Mouse (Mus musculus) heart, adult 10 weeks (tissue): ENCODE results near the gene Atp6v0a1. TPM values are rescaled to one million over a fixed set of nuclear protein-coding genes. Genes with fewer than 3 reads are reported as not detected.

ENCODE experiments used
- polyA plus RNA-seq: library from polyadenylated mRNA; stranded (reverse); fragments of 350-450 nt; fragmentation: Illumina TruSeq; extraction: RNeasy Lipid Tissue Mini Kit (QIAGEN cat#74804); gene quantifications from one replicate; pipeline ENCODE4 v1.2.3, GENCODE M21; 2014; ENCODE audit warnings: low read depth, low replicate concordance

The Atp6v0a1 gene
- 72.1 TPM for polyA plus RNA-seq

DNA sequence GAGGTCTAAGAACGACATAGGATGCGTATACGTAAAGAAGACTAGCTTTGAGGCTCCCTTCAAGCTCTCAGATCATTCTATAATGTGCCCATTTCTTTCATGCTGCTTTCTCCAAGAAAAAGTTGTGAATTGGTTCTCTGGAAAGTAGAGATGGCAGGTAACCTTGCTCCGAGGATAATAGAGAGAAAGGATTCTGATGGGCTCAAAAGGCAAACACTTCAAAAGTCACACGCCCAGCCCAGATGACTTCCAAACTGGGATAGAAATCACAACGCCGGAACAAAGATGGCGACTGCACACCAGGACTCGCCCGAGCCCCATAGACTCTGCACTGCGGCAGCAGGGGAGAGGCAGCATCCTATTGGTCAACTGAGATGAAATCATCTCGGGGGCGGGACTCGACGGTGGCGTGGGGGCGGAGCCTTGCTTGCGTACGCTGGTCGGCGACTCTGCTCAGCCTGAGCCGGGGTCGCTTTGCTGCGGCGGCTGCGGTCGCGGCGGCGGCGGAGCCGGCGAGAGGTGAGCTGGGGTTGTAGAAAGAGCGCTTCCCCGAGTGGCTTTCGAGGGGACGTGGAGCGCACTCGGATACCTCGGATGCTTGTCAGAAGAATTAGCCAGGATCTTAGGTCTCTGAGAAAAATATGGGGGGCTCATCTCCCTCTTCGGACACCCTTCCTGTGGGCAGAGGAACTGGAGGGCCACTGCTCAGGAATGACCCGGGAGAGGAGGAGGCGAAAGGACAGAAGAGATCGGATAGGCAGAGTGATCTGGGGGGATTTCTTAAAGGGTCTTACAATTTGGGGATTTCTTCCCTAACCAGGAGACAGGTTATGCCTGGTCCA lies at the start of gene Atp6v0a1:
Atp6v0a1 (plus strand) TSS at position 407 of the 842 bp plus-strand sequence.

DNA sequence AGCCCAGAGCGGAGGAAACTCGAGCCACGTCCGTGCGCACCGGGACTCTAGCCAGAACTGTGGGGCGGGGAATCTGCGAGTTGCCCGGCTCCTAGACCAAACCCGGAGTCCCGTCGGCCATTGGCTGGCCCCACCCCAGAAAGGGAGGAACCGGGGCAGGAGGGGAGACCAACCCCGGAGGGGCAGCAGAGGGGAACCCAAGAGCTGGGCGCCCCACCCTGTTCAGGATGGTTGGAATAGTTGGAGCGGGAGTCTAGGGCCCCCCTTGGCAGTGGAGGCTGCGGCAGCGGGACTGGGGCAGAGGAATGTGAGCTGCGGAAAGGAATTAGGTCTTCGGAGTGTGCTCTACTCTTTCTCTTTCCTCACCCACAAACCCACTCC lies 38.7 kb upstream of the Atp6v0a1 start, which contains the start of gene Cavin1:
Cavin1 (minus strand) TSS at position 331 of the 381 bp plus-strand sequence.

DNA sequence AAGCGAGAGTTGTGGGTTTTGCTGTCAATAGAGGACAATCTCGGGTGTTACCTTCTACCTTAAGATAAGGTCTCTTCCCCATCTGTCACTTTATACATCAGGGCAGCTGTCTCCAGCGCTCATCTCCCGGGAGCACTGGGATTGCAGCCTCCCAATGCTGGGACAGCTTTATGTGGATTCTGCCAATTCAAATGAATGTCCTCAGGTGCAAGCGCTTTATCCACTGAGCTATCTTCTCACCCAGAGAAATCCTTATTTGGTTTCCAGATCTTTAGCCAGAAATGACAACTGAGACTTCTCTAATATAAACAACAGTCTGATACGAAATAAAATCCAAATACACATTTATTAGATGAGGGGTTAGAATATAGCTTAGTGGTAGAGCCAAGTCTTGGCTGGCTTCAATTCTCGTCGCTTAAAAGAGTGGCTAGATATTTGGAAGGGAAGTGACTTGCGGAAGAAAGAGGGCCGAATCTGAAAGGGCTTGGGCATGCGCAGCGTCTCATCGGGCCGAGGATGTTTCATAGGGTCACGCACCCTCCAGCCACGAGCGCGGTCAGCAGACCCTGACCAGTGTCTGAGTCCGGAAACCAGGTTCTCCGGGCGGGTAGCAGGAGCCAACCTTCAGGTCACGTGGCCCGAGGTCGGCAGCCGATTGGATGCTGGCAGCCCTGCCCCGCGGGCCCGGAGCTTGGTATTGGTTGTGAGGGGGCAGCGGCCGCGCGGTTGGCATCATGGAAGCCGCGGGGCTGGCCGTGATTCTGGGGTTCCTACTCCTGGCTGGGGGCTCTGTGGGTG lies 60.3 kb downstream of the Atp6v0a1 start, which contains the start of gene Naglu:
Naglu (plus strand) TSS at position 622 of the 798 bp plus-strand sequence.

DNA sequence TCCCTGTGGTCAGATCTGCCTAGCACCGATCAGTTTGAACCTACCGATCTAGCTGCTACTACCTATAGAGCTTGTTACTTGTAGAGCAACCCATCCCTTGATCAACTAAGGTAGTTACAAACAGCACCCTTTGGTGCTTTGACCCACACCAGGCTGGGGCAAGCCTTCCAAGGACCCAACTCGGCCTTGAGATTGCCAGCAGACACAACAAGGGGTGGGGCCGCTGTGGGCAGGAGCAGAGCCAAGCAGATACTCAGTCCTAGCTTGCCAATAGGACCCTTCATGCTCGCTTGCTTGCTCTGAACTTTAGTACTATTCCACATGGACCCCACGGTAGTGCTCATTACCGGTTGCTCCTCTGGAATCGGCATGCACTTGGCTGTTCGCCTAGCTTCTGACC lies 68.9 kb downstream of the Atp6v0a1 start, which contains the start of gene Hsd17b1:
Hsd17b1 (plus strand) TSS at position 291 of the 400 bp plus-strand sequence.

DNA sequence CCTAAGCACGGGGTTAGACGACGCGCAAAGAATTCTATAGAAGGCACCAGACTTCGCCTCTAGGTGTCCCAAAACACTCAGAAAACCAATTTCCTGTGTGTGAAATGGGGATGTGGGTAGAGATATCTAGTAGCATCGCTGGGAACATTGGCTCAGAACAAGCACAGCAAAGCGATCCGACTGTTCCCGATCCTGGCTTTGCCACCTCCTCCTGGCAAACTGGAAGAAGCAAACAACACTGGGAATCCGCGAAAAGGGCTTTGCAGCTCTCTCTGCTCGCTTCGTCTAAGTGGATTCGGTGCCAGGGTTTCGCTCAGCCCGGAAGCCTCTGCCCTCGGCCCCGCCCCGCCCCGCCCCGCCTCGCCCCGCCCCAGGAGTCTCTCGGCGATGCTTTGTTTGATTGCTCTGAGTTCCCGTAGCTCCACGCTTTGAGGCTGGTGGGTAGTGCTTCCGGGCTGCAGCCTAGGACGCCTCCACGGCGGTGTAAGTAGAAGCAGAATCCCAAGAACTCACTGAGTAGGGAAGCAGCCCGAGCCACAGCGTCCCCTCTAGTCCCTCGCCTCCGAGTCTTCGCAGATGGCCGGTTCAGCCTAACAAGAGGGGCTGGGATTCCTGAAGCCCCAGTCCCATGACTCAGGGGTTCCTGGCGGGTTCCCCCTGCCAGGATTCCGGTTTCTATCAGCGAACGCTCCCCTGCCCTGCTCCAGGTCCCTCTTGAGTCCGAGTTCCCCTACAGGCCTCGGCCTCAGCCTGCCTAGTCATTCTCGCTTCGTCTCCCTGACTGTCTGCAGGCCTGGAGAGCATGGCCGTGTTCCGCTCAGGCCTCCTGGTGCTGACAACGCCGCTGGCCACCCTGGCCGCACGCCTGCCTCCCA lies 73.2 kb downstream of the Atp6v0a1 start, which contains the start of gene Coasy:
Coasy (plus strand) TSS at position 358 of the 875 bp plus-strand sequence.

DNA sequence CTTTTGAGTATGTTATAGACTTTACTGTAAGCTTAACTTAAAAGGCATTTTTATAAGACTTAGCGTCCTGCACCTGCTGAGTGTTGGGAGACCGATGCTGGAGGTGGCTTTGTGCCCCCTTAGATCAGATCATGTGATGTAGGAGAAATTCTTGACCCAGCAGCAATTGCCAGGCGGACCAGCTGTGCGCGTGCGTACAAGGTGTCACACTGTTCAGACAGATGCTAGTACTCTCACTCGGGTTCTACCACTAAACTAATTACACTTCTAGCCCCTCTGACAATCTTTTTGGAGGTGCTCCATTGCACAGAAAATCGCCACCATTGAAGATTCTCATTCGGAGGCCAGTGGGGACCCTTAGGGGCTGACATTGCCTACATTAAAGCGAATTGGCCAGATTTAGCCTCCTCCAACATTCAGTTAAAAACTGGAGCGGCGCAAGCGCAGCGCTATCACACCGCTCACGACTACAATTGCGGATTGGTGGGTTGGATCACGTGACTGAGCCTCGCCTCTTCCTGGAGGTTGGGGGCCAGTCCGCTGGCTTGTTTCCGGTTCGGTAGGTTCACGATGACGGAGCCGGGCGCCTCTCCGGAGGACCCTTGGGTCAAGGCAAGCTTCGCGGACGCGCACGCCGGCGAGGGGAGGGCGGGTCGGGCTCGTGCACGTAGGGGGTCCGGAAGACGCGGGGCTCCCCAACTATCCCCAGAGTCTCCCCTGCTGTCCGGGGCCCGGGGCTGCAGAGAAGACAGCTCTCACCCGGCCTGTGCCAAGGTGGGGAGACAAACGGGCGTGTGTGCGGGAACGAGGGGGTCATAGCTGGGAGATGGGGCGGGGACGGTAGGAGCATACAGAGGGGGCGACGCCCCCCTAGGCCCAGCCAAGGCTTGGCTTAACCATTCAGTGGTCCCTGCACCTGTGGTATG lies 77.8 kb downstream of the Atp6v0a1 start, which contains the start of gene Mlx:
Mlx (plus strand) TSS at position 522 of the 926 bp plus-strand sequence.

DNA sequence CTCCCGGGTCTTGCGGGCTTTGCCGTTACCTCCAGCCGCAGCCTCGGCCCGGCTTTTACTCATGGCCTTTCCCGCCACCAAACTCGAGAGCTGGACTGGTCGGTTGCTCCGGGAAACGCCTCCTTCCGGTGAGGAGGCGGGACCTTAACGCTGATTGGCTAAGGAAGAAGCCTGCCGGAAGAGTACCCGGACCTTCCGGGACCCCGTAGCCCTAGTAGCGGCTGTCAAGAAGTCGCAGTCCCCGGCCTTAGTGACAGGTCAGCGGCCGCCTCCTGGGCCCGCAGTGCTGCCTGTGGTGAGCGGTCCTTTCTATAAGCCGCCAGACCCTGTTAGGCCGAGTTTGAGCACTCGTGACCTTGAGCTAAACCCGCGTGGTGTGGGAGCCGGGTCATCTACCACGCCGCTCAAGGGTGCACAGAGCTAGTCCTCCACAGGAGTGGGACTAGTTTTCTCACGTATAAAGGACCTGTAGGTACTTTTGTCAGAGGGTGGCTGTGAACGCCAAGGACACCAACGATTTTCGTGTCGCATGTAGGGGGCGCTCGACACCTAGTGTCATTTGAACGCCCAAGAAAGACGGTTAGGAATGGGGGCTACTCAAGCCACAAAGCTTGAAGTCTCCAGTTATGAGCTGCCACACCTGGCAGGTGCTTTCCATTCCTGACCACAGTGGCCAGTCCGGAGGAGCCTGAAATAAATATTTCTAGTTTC lies 86.2 kb downstream of the Atp6v0a1 start, which contains the start of gene Psmc3ip:
Psmc3ip (minus strand) TSS at position 123 of the 711 bp plus-strand sequence.

Other genes starting within 250 kb of the Atp6v0a1 start
- gene Kcnh4, start 249.5 kb upstream of the Atp6v0a1 start, polyA plus RNA-seq, result not detected
- not detected for gene Hcrt, start 246.5 kb upstream of the Atp6v0a1 start, polyA plus RNA-seq
- gene Ghdc, start 238.5 kb upstream of the Atp6v0a1 start, polyA plus RNA-seq, result 14.6 TPM
- gene Stat5b, start 158.7 kb upstream of the Atp6v0a1 start, polyA plus RNA-seq, result 38.3 TPM
- gene Stat5a, start 150.1 kb upstream of the Atp6v0a1 start, polyA plus RNA-seq, result 22.1 TPM
- 83.2 TPM for gene Stat3, start 69.9 kb upstream of the Atp6v0a1 start, polyA plus RNA-seq
- gene Cavin1, start 38.6 kb upstream of the Atp6v0a1 start, polyA plus RNA-seq, result 133 TPM
- gene Naglu, start 60.6 kb downstream of the Atp6v0a1 start, polyA plus RNA-seq, result 10.5 TPM
- gene Hsd17b1, start 69.0 kb downstream of the Atp6v0a1 start, polyA plus RNA-seq, result 0.81 TPM
- 18.0 TPM for gene Coasy, start 73.1 kb downstream of the Atp6v0a1 start, polyA plus RNA-seq
- 35.5 TPM for gene Mlx, start 77.8 kb downstream of the Atp6v0a1 start, polyA plus RNA-seq
- gene Psmc3ip, start 86.0 kb downstream of the Atp6v0a1 start, polyA plus RNA-seq, result 4.0 TPM
- 35.9 TPM for gene Retreg3, start 110.4 kb downstream of the Atp6v0a1 start, polyA plus RNA-seq
- gene Tubg1, start 110.5 kb downstream of the Atp6v0a1 start, polyA plus RNA-seq, result 30.3 TPM
- 2.6 TPM for gene Tubg2, start 146.5 kb downstream of the Atp6v0a1 start, polyA plus RNA-seq
- 2.4 TPM for gene Cntnap1, start 161.1 kb downstream of the Atp6v0a1 start, polyA plus RNA-seq
- 16.2 TPM for gene Plekhh3, start 161.9 kb downstream of the Atp6v0a1 start, polyA plus RNA-seq
- not detected for gene Ccr10, start 166.0 kb downstream of the Atp6v0a1 start, polyA plus RNA-seq
- 30.8 TPM for gene Ezh1, start 217.0 kb downstream of the Atp6v0a1 start, polyA plus RNA-seq
- 49.3 TPM for gene Ramp2, start 236.6 kb downstream of the Atp6v0a1 start, polyA plus RNA-seq
- 142 TPM for gene Vps25, start 244.3 kb downstream of the Atp6v0a1 start, polyA plus RNA-seq